Mouse (Mus musculus) heart, adult 2 months (tissue): Measurements from ENCODE around the gene Nub1. TPM values are rescaled to one million over a fixed set of nuclear protein-coding genes. Genes with fewer than 3 reads are reported as not detected.

Experiments
- DNase-seq, 2 experiments: peaks; one replicate each; pipeline ENCODE4 v3.0.0; 2021
- H3K27ac ChIP-seq: fragments of 200-600 bp; 2 replicates; pipeline ENCODE4 v1.8.1; 2022
- H3K27me3 ChIP-seq: fragments of 200-500 bp; 2 replicates; pipeline ENCODE4 v1.6.1; 2012; ENCODE audit warnings: mild to moderate bottlenecking, low read length, inconsistent platforms, mixed read lengths; ENCODE audit not compliant: control insufficient read depth, insufficient read depth
- H3K36me3 ChIP-seq: fragments of 200-500 bp; 2 replicates; pipeline ENCODE4 v1.6.1; 2012; ENCODE audit warnings: low read length, inconsistent platforms; ENCODE audit not compliant: control insufficient read depth, insufficient read depth
- H3K4me1 ChIP-seq: fragments of 200-500 bp; 2 replicates; pipeline ENCODE4 v1.6.1; 2011; ENCODE audit warnings: low read length; ENCODE audit not compliant: control insufficient read depth, insufficient read depth
- H3K4me3 ChIP-seq: fragments of 200-600 bp; 2 replicates; pipeline ENCODE4 v1.8.1; 2022
- H3K79me2 ChIP-seq: fragments of 200-500 bp; replicated peaks from 2 replicates; pipeline ENCODE4 v1.6.1; 2012; ENCODE audit warnings: mild to moderate bottlenecking, inconsistent platforms, low read length, moderate library complexity, mixed read lengths; ENCODE audit not compliant: control insufficient read depth, insufficient read depth
- H3K9ac ChIP-seq: fragments of 200-500 bp; 2 replicates; pipeline ENCODE4 v1.6.1; 2012; ENCODE audit warnings: low read depth, mild to moderate bottlenecking, control low read depth, inconsistent platforms, low read length, mixed read lengths
- CTCF ChIP-seq: fragments of 200-600 bp; IDR thresholded peaks from 2 replicates; pipeline ENCODE4 v1.8.1; 2022; ENCODE audit warnings: antibody characterized with exemption, mild to moderate bottlenecking, moderate library complexity
- EP300 ChIP-seq: fragments of 200-500 bp; IDR thresholded peaks from 2 replicates; pipeline ENCODE4 v1.6.1; 2011; ENCODE audit warnings: low read depth, low read length, control low read depth; ENCODE audit not compliant: insufficient read depth
- POLR2A ChIP-seq: fragments of 200-500 bp; IDR thresholded peaks from 2 replicates; pipeline ENCODE4 v1.6.1; 2011; ENCODE audit warnings: mild to moderate bottlenecking, low read depth, low read length, control low read depth; ENCODE audit not compliant: insufficient read depth
- WGBS: fragments of 180-500 bp; shearing (Covaris S2); methylation state at CpG from one replicate; pipeline ENCODE4 v1.1.7; 2018; 5-methylcytosine and 5-hydroxymethylcytosine counted together
- intact Hi-C: fragments of 180-260 bp; cut with DNase I; formaldehyde crosslinking; loops from one replicate; pipeline ENCODE4 v1.15.1; 2025
- long read RNA-seq: library from polyadenylated mRNA; stranded (forward); transcript quantifications from one replicate; pipeline ENCODE4 v2.0.0, GENCODE M21; 2021
- polyA plus RNA-seq: library from polyadenylated mRNA; depleted of rRNA; stranded (reverse); fragments of >200 nt; gene quantifications from 2 replicates; pipeline ENCODE4 v1.2.3, GENCODE M21; 2012; rRNA removed
- total RNA-seq, 2 experiments: library from RNA; stranded (reverse); gene quantifications; 2 replicates each; pipeline ENCODE4 v1.2.3; 2021

The Nub1 gene
- total RNA-seq, result 10 to 100 TPM; 32.2 to 39.9 TPM
- 26.3 and 32.8 TPM in 2 replicates for polyA plus RNA-seq
- long read RNA-seq, transcript Nub1-201 (15 exons, 3,269 nt), result major isoform, 29 of 56 reads
- long read RNA-seq, transcript Nub1-202 (15 exons, 3,546 nt), result minor isoform, 11 of 56 reads
- long read RNA-seq, partial matches to known transcripts, result 11 of 56 reads
- long read RNA-seq, other reads (novel, unspliced or antisense), result 5 of 56 reads

GRCm38 (mm10) chr5:24685366-24686093 lies at the start of gene Nub1:
Gene Nub1, plus strand, starts transcription at chr5:24685532.
- Histone ChIP-seq H3K9ac (peak within 1 kb of the TSS; percentile 95), H3K27ac (peak within 1 kb of the TSS; percentile 83), H3K79me2 (peaks cover 5% of the 10 kb centered on the region), H3K4me1 (peaks cover 5% of the 10 kb centered on the region; the same call in 1 of the 2 replicates), H3K4me3 (peak within 1 kb of the TSS; percentile 65), H3K27me3 (no peaks in the 10 kb centered on the region), H3K36me3 (peaks cover 4% of the 10 kb centered on the region; the same call in 1 of the 2 replicates)
- TF ChIP-seq CTCF (peak; percentile 59), EP300 (peak; percentile 74; the same call in 1 of the 2 replicates), POLR2A (peak; percentile 94)
- peak; percentile 97 to 98 for DNase-seq
- under 1% methylated on average over 53 of the region's 53 CpGs for WGBS
- intact Hi-C loops, result loop anchor here (1.0 to 10.0 kb wide), 4 partner anchors 65 to 419 kb away; partner anchors contain the start of genes Prkag2 and Rheb

DNA sequence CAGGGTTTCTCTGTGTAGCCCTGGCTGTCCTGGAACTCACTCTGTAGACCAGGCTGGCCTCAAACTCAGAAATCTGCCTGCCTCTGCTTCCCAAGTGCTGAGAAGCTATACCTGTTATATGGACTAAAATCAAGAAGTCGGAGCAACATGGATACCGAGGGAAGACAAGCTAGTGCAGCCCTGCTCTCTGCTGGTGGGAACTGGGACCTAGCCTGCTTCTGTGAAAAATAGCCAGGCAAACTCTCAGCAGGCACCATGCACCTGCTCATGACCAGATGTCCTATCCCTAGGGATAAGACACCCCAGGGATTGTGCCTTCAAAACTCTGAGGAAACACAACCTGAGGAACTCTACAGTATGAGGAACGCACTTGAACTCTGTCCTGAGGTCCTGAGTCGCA lies 48.3 kb upstream of the Nub1 start:
- H3K79me2 ChIP-seq, result no peaks in the 10 kb centered on the region
- WGBS, result 69% methylated on average over 4 of the region's 4 CpGs
- no peak overlapping the region for H3K27ac ChIP-seq
- H3K9ac ChIP-seq, result no peak overlapping the region
- no peaks in the 10 kb centered on the region for H3K36me3 ChIP-seq
- no peak overlapping the region for H3K4me3 ChIP-seq
- no peaks in the 10 kb centered on the region for H3K27me3 ChIP-seq
- intact Hi-C loops, result no loop called here
- no peak for DNase-seq
- TF ChIP-seq EP300 (no peak), CTCF (peak; percentile 7; the same call in 1 of the 2 replicates)
- H3K4me1 ChIP-seq, result no peaks in the 10 kb centered on the region

GRCm38 (mm10) chr5:24638131-24638530 lies 47.2 kb upstream of the Nub1 start:
- Histone ChIP-seq H3K27ac (no peak overlapping the region), H3K79me2 (no peaks in the 10 kb centered on the region), H3K4me3 (no peak overlapping the region), H3K36me3 (no peaks in the 10 kb centered on the region), H3K9ac (no peak overlapping the region), H3K27me3 (no peaks in the 10 kb centered on the region), H3K4me1 (no peaks in the 10 kb centered on the region)
- no peak for DNase-seq
- TF ChIP-seq POLR2A, result no peak
- TF ChIP-seq EP300, result no peak
- no peak for TF ChIP-seq CTCF
- intact Hi-C loops, result no loop called here
- 56% methylated on average over 6 of the region's 6 CpGs for WGBS

- H3K79me2 ChIP-seq, result no peaks in the 10 kb centered on the region
- no peak overlapping the region for H3K4me3 ChIP-seq
- no peaks in the 10 kb centered on the region for H3K36me3 ChIP-seq
These were observed 46.3 kb upstream of the Nub1 start for GRCm38 (mm10) chr5:24639081-24639480.

GRCm38 (mm10) chr5:24645454-24645853 lies 39.9 kb upstream of the Nub1 start:
- TF ChIP-seq EP300 (no peak), POLR2A (no peak), CTCF (no peak)
- no peak overlapping the region for H3K9ac ChIP-seq
- 70% methylated on average over 1 of the region's 1 CpGs for WGBS
- no peaks in the 10 kb centered on the region for H3K79me2 ChIP-seq
- DNase-seq, result no peak
- H3K27ac ChIP-seq, result no peak overlapping the region
- no peaks in the 10 kb centered on the region for H3K4me1 ChIP-seq
- H3K27me3 ChIP-seq, result no peaks in the 10 kb centered on the region
- no peaks in the 10 kb centered on the region for H3K36me3 ChIP-seq
- intact Hi-C loops, result no loop called here
- no peak overlapping the region for H3K4me3 ChIP-seq

More at GRCm38 (mm10) chr5:24639081-24639480, 46.3 kb upstream of the Nub1 start:
- Histone ChIP-seq H3K27me3 (no peaks in the 10 kb centered on the region), H3K27ac (no peak overlapping the region), H3K4me1 (no peaks in the 10 kb centered on the region), H3K9ac (no peak overlapping the region)
- no peak for DNase-seq
- 68% methylated on average over 6 of the region's 6 CpGs for WGBS
- intact Hi-C loops, result no loop called here
- TF ChIP-seq POLR2A (no peak), EP300 (no peak), CTCF (no peak)

GRCm38 (mm10) chr5:24649231-24649630 lies 36.1 kb upstream of the Nub1 start:
- H3K36me3 ChIP-seq, result no peaks in the 10 kb centered on the region
- no peak for TF ChIP-seq POLR2A
- TF ChIP-seq CTCF, result no peak
- no peak for TF ChIP-seq EP300
- intact Hi-C loops, result no loop called here
- H3K4me3 ChIP-seq, result no peak overlapping the region
- WGBS, result 63% methylated on average over 4 of the region's 4 CpGs
- no peaks in the 10 kb centered on the region for H3K79me2 ChIP-seq
- H3K27me3 ChIP-seq, result no peaks in the 10 kb centered on the region
- no peak for DNase-seq
- no peaks in the 10 kb centered on the region for H3K4me1 ChIP-seq
- H3K27ac ChIP-seq, result no peak overlapping the region
- H3K9ac ChIP-seq, result no peak overlapping the region
